Mouse (Mus musculus) right cerebral cortex, postnatal 10 days (tissue): Measurements from ENCODE around the gene Gm45062.

Experiments used
- DNase-seq, 2 experiments: peaks; one replicate each; pipeline ENCODE4 v3.0.0; 2021; ENCODE audit warnings: low spot score in 2 of 2

Gene Gm45062

DNA sequence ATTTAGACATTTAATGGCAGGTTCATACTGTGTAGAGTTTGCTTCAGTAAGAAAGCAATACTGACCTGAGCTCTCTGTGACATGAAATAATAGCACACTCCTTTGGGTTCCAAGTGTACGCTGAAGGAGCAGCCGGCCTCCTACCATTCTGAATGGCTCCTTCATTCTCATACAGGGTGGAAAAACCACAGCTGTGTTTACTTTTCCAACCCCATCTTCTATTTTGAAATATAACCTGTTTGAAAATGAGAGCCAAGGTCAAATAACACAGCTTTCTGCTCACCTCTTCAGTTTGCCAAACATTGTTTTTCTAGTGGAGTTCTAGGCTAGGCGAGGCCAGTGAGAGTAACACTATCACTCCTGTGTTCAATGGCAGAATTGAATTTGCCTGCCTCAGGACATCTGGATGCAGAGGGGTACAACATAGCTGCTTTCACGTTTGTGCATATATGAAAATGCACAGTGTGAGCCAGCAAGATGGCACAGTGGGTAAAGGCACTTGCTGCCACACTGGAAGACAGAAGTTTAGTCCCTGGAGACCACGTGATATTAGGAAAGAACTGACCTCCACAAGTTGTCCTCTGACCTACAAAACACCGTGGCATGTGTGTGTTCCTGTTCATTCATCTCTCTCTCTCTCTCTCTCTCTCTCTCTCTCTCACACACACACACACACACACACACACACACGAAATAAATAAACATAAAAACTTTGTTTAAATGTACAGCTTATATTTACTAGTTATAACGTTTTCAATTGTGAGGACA, 157.7 kb downstream of the Gm45062 start:
- DNase-seq: no peak

GRCm38 (mm10) chr6:8419485-8420186, 160.4 kb downstream of the Gm45062 start:
- DNase-seq: no peak

GRCm38 (mm10) chr6:8420187-8420503, 160.9 kb downstream of the Gm45062 start:
- DNase-seq: no peak

DNA sequence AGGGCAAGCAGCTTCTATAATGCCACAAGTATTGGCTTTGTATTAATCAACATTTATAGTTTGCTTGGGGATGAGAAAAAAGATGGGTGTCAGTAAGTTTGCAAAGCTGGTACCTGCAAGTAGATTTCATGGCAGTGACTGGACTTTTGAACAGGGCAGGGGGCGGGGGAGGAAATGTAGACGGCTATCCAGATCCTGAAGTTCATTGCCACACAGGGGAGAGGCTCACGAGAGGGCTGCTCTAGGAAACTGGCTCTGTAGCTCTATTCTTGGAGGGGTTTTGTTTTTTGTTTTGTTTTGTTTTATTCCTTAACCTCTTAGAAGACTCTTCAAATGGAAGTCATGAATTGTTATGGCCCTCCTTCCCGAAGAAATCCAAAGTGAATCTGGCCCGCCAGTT, 162.2 kb downstream of the Gm45062 start:
- DNase-seq: no peak

- peak; percentile 49 to 69 for DNase-seq
These were observed 162.8 kb downstream of the Gm45062 start for GRCm38 (mm10) chr6:8421959-8422581.

DNA sequence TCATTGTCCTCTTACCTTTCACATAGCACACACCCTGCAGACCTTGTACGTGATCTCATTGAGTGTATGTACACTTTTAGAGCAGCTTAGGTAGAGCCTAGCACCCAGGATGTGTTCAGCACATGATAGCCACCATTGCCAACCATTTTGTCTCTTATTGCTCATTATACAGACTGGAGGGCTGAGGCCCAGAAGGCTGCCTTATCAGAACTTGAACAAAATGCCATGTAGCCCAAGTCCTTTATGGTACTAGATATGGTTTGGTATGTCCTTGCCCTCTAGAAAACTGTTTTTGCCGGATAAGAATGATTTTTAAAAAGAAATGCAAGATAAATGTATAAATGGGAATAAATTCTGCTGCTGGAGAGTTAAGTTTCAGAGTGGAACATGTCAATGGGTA, 163.9 kb downstream of the Gm45062 start:
- DNase-seq: no peak

GRCm38 (mm10) chr6:8427692-8428091, 168.4 kb downstream of the Gm45062 start:
- no peak for DNase-seq

DNA sequence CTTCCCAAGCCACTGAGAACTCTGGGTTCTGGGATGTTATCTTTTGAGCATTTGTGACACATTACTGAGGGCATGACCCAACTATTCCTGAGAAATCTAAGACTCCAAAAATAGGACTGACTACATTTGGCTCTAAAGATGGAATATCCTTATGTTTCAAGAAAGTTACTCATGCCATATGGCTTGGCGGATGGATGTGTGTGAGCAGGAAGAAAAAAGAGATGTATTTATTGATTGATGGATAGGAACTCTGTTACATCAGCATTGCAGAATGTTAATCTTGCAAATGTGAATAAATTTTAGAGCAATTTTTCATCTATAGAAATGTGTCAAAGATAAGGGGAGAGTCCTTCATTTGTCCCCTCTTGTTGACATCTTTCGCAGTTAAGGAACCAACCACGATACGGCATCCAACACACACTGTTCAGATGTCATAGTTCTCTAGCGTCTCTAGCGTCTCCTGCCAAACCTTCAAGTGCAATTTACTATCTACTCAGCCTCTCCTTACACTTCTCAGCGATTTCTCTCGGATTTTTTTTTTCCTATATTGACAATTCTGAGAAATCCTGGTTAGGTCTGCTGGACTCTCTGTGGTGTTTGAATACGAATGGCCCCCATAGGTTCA, 171.5 kb downstream of the Gm45062 start:
- DNase-seq: no peak

GRCm38 (mm10) chr6:8433179-8433578, 173.9 kb downstream of the Gm45062 start:
- no peak for DNase-seq

GRCm38 (mm10) chr6:8437937-8438336, 178.7 kb downstream of the Gm45062 start:
- no peak for DNase-seq

DNA sequence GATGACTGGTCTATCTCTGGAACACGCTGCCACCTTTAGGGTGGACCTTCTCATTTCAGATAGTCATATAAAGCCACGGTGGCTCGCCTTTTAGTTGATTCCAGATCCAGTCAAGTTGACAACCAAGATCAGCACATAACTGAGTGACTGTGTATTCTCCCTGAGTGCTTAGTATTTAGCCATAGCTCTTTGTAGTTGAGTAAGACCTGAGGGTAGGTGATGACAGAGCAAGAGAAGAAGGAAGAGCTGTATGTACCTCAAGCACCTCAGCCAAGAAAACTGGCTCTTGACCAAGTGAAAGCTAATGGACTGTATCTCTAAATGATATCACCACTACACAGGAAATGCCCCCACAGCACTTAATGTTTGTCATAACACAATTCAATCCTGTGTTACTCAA, 182.6 kb downstream of the Gm45062 start:
- DNase-seq: no peak

DNA sequence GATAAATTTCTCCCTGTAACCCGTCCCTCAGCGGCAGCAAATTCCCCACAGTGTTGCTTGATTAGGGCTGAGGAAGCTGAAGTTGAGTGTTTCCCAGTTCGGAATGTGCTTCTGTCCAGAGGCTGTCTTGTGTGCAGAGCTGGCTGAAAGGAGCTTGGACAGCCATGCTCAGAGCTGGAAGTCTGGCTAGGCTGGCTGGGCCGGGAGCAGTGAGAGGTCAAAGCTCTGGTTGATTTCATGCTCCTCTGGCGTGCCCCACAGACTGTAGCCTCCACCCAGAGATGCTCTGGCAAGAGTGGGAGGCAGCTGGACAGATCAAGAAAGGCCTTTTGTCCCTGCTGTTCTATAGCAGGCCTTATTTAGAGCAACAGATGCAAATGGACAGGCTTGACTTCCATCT, 187.5 kb downstream of the Gm45062 start:
- peak; percentile 42 to 47 for DNase-seq

DNA sequence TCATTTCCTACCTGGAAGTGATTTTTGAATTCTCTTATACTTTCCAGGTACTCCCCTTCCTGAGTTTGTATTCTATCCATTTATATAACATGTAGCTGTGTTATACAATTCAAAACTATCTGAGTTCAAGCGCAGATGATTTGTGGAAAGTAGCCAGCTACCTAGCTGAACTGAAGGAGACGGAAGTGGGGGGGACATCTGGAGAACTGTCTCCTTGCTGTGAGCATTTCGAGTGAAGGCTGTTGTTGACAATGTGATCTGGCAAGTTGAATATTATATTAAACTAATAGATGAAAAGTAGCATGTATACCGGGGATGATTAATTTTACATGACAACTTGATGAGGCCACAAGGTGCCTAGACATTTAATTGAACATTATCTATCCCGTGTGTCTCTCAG, 196.3 kb downstream of the Gm45062 start:
- DNase-seq: no peak

GRCm38 (mm10) chr6:8458596-8458995, 199.3 kb downstream of the Gm45062 start:
- no peak for DNase-seq

- no peak for DNase-seq
These were observed 203.2 kb downstream of the Gm45062 start for GRCm38 (mm10) chr6:8462447-8462846.

- no peak for DNase-seq
These were observed 206.1 kb downstream of the Gm45062 start for GRCm38 (mm10) chr6:8465388-8465787.

DNA sequence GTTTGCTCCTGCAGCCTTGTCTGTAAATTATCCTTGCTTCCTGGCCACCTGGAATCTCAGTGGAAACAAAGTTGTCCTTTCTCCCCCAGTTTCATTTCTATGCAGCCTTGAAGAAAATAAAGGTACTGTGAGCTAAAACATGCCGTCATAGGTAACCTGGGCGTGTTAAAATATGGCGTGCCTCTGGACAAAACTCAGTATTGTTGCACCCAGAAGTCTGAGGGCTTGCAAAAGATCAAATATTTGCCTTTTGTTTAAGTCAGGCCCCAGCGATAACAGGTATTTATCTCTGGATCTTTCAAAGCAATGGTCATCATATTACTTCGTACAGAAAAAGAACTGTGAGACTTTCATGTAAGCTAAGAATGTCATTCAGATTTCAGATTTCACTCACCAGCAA, 206.7 kb downstream of the Gm45062 start:
- no peak for DNase-seq

- no peak for DNase-seq
These were observed 208.6 kb downstream of the Gm45062 start for GRCm38 (mm10) chr6:8467667-8468337.

DNA sequence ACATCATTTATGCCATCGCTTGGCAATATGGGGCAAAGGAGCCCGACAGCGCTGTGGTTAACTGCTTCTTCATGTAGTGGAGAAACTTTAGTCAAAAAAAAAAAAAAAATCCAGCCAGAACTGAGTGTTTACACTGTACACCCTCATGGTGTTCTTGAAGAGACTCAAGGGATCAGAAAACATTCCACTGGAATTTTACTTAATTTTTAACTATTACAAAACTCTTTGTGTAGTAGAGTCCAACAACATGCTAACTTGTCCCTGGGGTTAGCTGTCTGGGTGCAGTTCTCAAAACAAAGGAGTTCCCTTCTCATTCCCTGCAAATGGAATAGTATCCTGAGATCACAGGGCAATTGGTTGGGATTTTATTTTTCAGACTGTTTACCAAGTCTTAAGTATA, 210.7 kb downstream of the Gm45062 start:
- no peak for DNase-seq

DNA sequence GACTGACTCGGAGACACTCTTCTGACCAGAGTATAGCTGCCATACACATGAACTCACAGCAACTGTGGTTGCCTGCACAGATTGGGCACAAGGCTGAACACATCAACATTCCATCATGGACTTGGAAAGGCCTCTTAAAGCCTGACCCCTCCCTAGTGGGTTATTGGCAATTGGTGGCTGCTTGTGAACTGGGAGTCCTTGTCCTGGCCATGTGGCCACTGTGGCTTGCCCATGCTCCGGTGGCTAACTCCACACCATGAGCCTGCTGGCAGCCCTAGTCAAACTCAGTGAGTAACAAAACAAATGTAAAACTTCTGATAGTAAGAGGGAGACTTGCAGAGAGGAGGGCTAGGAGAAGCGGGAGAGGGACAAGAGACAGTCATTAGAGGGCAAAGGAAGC, 212.9 kb downstream of the Gm45062 start:
- no peak for DNase-seq

DNA sequence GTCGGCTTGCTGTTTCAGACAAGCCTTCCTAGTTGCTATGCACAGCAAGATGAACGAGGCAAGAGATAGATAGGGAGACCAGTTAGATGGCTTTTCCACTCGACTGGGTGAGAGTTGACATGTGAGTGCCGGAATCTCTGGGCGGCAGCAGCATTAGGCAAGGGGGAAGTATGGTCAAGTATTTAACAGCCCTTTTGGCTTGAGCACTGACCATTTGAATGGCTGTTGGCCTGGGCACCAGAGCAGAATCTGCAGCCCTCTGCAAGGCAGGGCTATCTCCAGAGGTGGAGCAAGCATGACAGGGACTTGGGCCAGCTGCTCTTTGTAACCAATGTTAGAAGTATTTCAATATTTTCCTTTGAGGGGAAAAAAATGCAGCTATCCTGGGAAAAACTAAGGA, 213.7 kb downstream of the Gm45062 start:
- no peak for DNase-seq

DNA sequence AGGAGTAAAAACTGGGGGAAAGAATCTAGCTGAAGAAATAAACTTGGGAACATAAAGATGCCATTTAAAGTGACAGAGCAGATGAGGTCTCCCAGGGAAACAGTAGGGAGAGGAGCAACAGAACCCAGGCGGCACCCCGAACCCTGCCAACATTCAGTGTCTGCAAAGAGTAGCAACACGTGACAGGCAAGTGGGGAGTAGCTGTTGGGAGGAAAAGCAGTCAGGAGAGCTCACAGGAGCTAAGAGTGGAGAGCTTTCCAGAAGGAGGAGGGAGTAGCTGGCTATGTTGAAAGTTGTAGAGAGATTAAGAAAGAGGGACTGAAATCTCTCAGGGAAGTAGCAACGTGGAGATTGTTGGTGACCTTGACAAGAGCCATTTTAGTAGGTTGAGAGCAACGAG, 214.2 kb downstream of the Gm45062 start:
- DNase-seq: peak; percentile 37 to 56
